Mouse (Mus musculus): ENCODE results near the gene Smim6.

Smim6 gene

DNA sequence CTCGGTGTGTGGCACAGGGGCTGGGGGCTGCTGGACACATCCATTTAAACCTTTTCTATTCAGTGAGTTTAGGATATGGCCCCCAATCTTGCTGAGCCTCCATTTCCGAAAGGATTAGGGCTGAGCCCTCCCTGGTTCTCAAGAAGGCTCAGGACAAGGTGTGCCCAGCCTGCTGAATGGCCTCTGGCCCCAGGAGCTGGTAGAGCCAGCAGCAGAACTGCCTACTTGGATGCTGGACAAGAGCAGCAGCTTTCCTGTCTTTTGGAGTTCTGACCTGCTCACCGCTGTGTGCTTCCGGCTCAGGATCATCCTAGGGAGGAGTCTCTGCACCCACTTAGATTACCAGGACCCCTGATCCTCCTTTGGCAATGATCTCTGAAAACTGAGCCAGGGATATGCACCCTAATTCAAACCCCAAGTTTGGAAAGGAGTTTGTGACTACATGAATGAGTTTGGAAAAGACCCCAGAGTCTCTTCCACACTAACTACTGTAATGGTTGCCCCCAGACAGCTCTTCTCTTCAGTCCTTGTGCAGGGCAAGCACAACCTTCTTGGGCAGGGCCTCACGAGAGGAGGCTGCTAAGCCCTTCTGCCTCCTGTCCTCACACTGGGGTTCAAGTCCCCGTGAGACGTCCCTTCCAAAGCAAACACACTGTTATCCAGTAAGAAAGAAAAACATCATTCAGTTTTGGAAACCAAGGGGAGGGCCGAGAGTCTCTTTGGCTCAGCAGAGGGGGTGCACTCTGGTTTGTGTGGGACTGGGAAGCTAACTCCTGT is 11.1 kb upstream of the Smim6 start:
- no peak for DNase-seq (ENCODE audit: low read depth)

GRCm38 (mm10) chr11:115901338-115902161 is 10.3 kb upstream of the Smim6 start:
- no peak for DNase-seq (ENCODE audit: low read depth)

- no peak for DNase-seq (ENCODE audit: low read depth)
Measured at GRCm38 (mm10) chr11:115902177-115902576, 9.6 kb upstream of the Smim6 start.

- no peak for DNase-seq (ENCODE audit: low read depth)
Measured at GRCm38 (mm10) chr11:115902831-115903230, 9.0 kb upstream of the Smim6 start.

GRCm38 (mm10) chr11:115903384-115904230 is 8.2 kb upstream of the Smim6 start:
- no peak for DNase-seq (ENCODE audit: low read depth)

DNA sequence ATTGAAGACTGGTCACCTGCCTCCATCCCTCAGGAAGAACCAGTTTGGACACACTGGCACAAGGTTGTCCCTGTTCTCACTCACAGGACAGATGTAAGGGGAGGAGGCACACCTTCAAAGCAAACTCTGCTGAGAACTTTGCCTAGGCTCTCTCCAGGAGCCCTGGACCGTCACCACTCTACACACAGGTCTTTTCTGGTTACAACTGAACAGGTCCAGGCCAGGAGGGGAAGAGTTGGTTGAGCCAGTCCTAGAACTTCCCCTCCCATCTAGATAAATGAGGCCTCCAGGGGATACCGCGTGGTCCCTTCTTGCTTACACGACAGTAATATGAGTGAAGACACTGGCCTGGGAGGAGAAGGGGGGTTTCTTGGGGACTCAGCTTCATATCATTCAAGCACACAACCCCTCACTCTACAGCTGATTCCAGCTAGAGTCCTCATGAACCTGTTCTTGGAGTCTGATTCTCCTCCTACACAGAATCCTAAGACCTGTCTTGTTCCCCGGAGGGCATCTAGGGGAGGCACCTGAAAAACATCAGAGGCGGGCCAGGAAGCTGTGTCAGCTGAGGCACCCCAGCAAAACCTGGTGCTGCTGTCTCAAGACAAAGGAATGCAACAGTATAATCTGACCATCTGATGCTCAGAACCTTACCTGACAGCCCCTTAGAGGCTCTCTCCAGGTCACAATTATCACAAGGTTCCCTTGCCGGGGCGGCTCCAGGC is 7.4 kb upstream of the Smim6 start:
- DNase-seq (ENCODE audit: low read depth) = no peak

- DNase-seq (ENCODE audit: low read depth) = no peak
Measured at GRCm38 (mm10) chr11:115904956-115905790, 6.6 kb upstream of the Smim6 start.

DNA sequence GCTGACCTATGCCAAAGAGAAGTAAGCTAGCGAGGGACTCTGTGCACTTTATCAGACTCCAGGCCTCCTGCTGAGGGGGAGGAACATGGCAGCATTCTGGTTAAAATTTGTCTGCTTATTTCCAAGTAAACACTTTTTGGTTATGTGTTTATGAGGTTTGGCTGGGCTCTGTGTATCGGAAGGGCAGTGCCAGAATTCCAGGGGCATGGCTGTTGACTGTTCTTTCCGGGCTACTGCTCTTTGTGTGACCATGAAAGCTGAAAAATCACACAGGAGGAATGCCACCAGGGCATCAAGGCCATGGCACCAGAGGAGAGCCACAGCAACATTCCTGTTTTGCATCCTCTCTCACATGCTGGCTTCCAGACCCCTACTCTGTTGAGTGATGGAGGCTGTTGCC is 5.7 kb upstream of the Smim6 start:
- no peak for DNase-seq (ENCODE audit: low read depth)

DNA sequence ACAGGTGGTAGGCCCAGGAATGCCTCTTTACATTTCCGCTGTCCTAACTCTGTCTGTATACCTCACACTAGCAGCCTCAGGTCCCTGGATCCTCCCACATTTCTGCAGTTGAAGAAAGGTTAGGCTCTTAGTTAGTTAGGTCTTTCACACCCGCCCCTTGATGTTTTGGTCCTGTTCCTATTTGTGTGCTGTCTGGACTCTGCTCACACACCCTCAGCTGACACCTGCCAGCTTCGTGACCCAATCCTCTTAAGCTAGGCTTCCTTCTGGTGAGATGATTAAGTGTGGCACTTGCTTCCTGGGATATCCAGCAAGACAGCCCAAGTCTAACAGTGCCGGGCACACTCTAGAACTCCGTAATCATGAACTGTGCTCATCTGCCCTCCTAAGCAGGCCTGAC is 5.3 kb upstream of the Smim6 start:
- DNase-seq (ENCODE audit: low read depth) = no peak

DNA sequence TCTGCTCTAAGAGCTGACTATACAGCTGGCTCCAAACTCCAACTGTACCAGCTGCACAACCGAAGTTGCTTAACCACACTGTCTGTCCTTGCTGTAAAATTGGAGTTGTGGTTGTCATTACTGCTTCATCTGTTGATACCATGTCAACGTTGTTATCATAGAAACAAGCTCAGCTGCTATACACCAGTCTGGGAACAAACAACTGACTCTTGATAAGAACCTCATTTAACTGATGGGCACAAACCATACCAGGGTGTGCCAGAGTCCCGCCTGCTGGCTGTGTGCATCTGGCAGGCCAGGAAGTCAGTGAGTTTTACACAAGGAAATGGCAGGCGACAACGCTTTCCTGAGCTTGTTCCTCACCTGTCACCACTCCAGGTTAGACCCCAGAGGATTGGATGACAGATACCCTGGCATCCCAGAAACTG is 669 bp upstream of the Smim6 start:
- DNase-seq (ENCODE audit: low read depth) = no peak

- no peak for DNase-seq (ENCODE audit: low read depth)
Measured at GRCm38 (mm10) chr11:115916579-115916978, 4.8 kb downstream of the Smim6 start.

GRCm38 (mm10) chr11:115918637-115919036 is 6.8 kb downstream of the Smim6 start:
- no peak for DNase-seq (ENCODE audit: low read depth)

DNA sequence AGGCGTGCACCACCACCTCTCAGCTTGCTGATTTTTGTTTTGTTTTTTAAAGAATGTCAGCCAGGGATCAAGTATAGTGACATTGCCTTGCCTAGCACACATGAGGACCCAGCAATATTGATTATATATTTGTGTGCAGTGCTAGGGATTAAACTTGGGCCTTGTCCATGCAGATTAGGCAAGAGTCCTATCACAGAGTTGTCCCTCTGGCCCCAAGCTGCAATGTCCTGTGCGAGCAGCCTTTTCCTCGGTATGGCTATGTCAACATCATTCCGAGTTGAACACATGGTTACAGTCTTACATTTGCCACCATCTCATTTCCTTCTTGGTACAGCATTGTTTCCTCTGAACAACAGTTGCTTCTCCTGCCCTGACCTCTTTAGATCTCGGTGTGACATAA is 7.3 kb downstream of the Smim6 start:
- no peak for DNase-seq (ENCODE audit: low read depth)

- DNase-seq (ENCODE audit: low read depth) = peak; percentile 76
Measured at GRCm38 (mm10) chr11:115920110-115920818, 8.4 kb downstream of the Smim6 start.

DNA sequence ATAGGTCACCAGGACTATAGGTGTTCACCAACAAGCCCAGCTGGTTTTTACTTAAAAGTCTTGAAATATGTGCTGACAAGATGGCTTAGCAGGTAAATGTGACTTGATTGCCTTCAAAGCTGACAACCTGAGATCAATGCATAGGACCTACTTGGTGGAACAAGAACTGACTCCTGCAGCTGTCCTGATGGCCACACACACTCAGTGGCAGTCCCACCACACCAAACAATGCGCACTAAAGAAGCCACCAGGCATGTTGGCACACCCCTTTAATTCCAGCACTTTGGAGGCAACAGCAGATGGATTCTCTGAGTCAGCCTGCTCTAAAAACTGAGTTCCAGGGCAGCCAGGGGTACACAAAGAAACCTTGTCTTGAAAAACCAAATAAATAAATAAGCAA is 10.2 kb downstream of the Smim6 start:
- no peak for DNase-seq (ENCODE audit: low read depth)

GRCm38 (mm10) chr11:115929031-115929430 is 17.2 kb downstream of the Smim6 start:
- no peak for DNase-seq (ENCODE audit: low read depth)

GRCm38 (mm10) chr11:115929818-115930217 is 18.0 kb downstream of the Smim6 start:
- DNase-seq (ENCODE audit: low read depth) = no peak

GRCm38 (mm10) chr11:115931235-115931634 is 19.4 kb downstream of the Smim6 start:
- no peak for DNase-seq (ENCODE audit: low read depth)

GRCm38 (mm10) chr11:115933108-115933746 is 21.4 kb downstream of the Smim6 start, which contains the start of the genes Sap30bp and Recql5:
Sap30bp (plus strand) TSS chr11:115933282.
Recql5 (minus strand) TSS chr11:115933477.
- DNase-seq (ENCODE audit: low read depth) = peak; percentile 99

DNA sequence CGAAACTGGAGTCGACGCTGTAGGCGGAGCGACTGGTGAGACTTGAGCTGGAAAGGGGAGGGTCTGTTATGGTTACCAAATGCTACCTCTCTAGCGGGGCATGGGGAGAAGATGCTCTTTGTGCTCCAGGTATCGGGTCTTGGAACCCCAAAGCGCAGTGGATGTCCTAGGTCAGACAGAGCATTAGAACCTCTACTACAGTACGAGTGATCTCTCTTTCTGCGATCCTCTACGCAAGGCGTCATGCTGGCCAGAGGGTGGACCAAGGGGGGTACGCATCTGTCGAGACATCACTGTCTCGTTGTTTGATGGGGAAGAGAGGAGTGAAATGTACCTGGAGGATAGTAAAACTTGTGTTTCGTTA is 21.9 kb downstream of the Smim6 start:
- DNase-seq (ENCODE audit: low read depth) = no peak

Measured in induced T-regulatory cell, adult 2 months (primary cell).